Mouse (Mus musculus): ENCODE data around the gene Idh1. TPM values are rescaled to one million over a fixed set of nuclear protein-coding genes. Genes with fewer than 3 reads are reported as not detected.

Gene Idh1
- polyA plus RNA-seq, 1 experiment from 2014 or later = 106 TPM

DNA sequence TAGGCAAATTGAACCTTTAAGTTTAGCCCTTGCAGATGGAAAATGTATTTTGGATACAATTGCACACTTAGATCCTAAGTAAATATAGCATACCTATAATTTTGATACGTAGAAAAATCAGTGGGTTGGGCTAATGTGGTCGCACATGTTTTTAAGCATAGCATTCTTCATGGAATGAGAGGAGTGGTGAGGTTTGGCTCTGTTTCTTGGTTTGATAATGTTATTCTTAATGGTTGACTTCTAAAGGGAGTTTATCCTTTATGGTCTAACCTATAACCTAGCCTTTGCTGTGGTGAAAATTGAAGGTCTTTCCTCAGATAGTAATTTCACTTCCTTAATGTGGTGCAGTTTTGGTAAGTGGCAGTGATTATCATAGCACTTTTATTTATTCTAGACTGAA, 12.6 kb upstream of the Idh1 start:
- WGBS = 95% methylated on average over 2 of the region's 2 CpGs
- Histone ChIP-seq H3K9me3 (ENCODE audit: control insufficient read depth, low read length) (no peaks in the 10 kb centered on the region), H3K4me1 (replicated peaks; ENCODE audit: control insufficient read depth, insufficient read depth, low read length) (no peaks in the 10 kb centered on the region), H3K9ac (ENCODE audit: low read depth, low read length) (no peak overlapping the region), H3K4me2 (no peak overlapping the region), H3K27me3 (replicated peaks; ENCODE audit: control insufficient read depth, insufficient read depth, low read length) (no peaks in the 10 kb centered on the region), H3K27ac (ENCODE audit: low read depth, low read length) (no peak overlapping the region), H3K4me3 (ENCODE audit: low read depth, low read length) (no peak overlapping the region), H3K36me3 (ENCODE audit: control insufficient read depth, insufficient read depth, low read length) (peaks cover 6% of the 10 kb centered on the region; the same call in 1 of the 2 replicates)
- no peak for ATAC-seq (replicated peaks; ENCODE audit: low FRiP score)
- DNase-seq (ENCODE audit: low spot score) = no peak

DNA sequence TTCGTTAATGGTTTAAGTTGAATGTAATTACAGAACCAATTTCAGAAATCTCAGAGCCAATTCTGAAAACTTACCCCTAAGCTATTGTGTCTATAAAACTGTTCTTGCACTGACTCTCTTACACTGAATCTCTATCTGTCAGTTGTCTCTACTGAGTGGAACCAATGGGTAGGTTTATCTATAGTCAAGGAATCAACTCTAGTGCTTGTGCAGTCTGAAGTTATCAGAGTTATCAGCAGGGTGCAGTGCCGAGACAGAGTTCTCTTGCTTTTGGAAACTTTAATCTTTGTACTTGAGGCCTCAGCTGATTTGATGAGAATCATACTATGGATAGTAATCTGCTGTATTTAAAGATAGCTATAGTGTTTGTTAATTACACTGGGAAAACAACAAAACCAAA, 12.1 kb upstream of the Idh1 start:
- Histone ChIP-seq H3K27me3 (replicated peaks; ENCODE audit: control insufficient read depth, insufficient read depth, low read length) (no peaks in the 10 kb centered on the region), H3K4me3 (ENCODE audit: low read depth, low read length) (no peak overlapping the region), H3K27ac (ENCODE audit: low read depth, low read length) (no peak overlapping the region), H3K9me3 (ENCODE audit: control insufficient read depth, low read length) (no peaks in the 10 kb centered on the region), H3K36me3 (ENCODE audit: control insufficient read depth, insufficient read depth, low read length) (peaks cover 6% of the 10 kb centered on the region; the same call in 1 of the 2 replicates), H3K4me1 (replicated peaks; ENCODE audit: control insufficient read depth, insufficient read depth, low read length) (no peaks in the 10 kb centered on the region), H3K9ac (ENCODE audit: low read depth, low read length) (no peak overlapping the region), H3K4me2 (no peak overlapping the region)
- no peak for ATAC-seq (replicated peaks; ENCODE audit: low FRiP score)
- no peak for DNase-seq (ENCODE audit: low spot score)
- 74% methylated on average over 2 of the region's 2 CpGs for WGBS

DNA sequence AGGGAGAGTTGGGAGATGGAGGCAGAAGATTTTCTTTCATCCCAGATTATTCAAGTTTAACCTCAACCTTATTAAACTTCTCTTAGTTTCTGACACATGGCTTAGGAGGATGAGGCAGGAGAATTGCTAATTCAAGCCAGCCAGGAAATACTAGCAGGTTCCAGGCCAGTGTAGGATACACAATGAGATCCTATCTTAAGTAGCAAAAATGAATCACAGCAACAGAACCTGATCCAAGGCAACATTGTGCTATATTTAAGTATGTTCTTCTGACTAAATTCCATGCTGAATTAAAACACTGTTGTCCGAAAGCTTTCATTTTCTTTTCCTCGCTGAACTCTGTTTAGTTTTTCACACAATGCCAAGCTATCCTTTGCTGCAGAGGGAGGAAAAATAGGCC, 6.9 kb upstream of the Idh1 start:
- no peaks in the 10 kb centered on the region for H3K9me3 ChIP-seq (ENCODE audit: control insufficient read depth, low read length)
- peaks cover 6% of the 10 kb centered on the region; the same call in 1 of the 2 replicates for H3K36me3 ChIP-seq (ENCODE audit: control insufficient read depth, insufficient read depth, low read length)
- no peaks in the 10 kb centered on the region for H3K27me3 ChIP-seq (replicated peaks; ENCODE audit: control insufficient read depth, insufficient read depth, low read length)
- no peaks in the 10 kb centered on the region for H3K4me1 ChIP-seq (replicated peaks; ENCODE audit: control insufficient read depth, insufficient read depth, low read length)
- no peak overlapping the region for H3K9ac ChIP-seq (ENCODE audit: low read depth, low read length)
- no peak for ATAC-seq (replicated peaks; ENCODE audit: low FRiP score)
- no peak overlapping the region for H3K27ac ChIP-seq (ENCODE audit: low read depth, low read length)
- no peak overlapping the region for H3K4me2 ChIP-seq
- no peak for DNase-seq (ENCODE audit: low spot score)
- WGBS = 97% methylated on average over 2 of the region's 2 CpGs
- H3K4me3 ChIP-seq (ENCODE audit: low read depth, low read length) = no peak overlapping the region

DNA sequence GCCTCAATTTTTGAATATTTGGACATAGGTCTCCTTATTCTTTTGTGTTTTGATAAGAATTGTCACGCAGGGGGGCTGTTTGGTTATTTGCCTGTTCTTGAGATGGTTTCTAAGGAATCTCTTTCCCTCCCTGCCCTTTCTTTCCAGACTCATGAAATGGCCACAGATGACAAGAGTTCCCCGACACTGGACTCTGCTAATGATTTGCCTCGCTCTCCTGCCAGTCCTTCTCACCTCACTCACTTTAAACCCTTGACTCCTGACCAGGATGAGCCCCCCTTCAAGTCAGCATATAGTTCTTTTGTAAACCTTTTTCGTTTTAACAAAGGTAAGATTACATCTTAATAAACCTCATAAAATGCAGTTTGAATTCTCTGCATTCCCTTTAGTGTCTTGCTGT, 3.9 kb upstream of the Idh1 start:
- 89% methylated on average over 4 of the region's 4 CpGs for WGBS
- peaks cover 12% of the 10 kb centered on the region for H3K4me1 ChIP-seq (replicated peaks; ENCODE audit: control insufficient read depth, insufficient read depth, low read length)
- no peak for DNase-seq (ENCODE audit: low spot score)
- no peaks in the 10 kb centered on the region for H3K9me3 ChIP-seq (ENCODE audit: control insufficient read depth, low read length)
- H3K4me2 ChIP-seq = no peak overlapping the region
- no peaks in the 10 kb centered on the region for H3K27me3 ChIP-seq (replicated peaks; ENCODE audit: control insufficient read depth, insufficient read depth, low read length)
- H3K36me3 ChIP-seq (ENCODE audit: control insufficient read depth, insufficient read depth, low read length) = no peaks in the 10 kb centered on the region; the same call in 1 of the 2 replicates
- ATAC-seq (replicated peaks; ENCODE audit: low FRiP score) = no peak
- H3K27ac ChIP-seq (ENCODE audit: low read depth, low read length) = no peak overlapping the region
- no peak overlapping the region for H3K9ac ChIP-seq (ENCODE audit: low read depth, low read length)
- H3K4me3 ChIP-seq (ENCODE audit: low read depth, low read length) = no peak overlapping the region

DNA sequence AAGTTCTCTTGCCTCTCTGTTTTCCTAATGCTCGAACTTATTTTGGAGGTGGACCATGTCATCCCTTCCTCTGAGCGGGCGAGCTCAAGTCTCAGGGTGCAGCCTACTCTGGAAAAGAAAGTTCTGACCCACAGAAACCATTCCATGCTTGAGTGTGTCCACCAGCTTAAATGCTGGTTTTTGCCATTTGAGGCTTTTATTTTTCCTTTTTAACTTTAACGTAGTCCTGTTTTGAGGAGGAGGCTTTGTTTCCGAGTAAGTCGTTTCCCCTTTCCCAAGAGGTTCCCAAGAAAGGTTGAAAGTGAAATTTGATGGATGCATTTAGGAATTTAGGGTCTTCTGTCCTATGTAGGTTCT, 752 bp upstream of the Idh1 start:
- no peaks in the 10 kb centered on the region for H3K36me3 ChIP-seq (ENCODE audit: control insufficient read depth, insufficient read depth, low read length)
- H3K9me3 ChIP-seq (ENCODE audit: control insufficient read depth, low read length) = no peaks in the 10 kb centered on the region
- H3K27ac ChIP-seq (ENCODE audit: low read depth, low read length) = peak overlapping the region; percentile 72
- peaks cover 12% of the 10 kb centered on the region for H3K4me1 ChIP-seq (replicated peaks; ENCODE audit: control insufficient read depth, insufficient read depth, low read length)
- peak overlapping the region; percentile 74 for H3K9ac ChIP-seq (ENCODE audit: low read depth, low read length)
- peak overlapping the region; percentile 73 for H3K4me3 ChIP-seq (ENCODE audit: low read depth, low read length)
- DNase-seq (ENCODE audit: low spot score) = no peak
- ATAC-seq (replicated peaks; ENCODE audit: low FRiP score) = no peak; the same call in 1 of the 2 replicates
- no peaks in the 10 kb centered on the region for H3K27me3 ChIP-seq (replicated peaks; ENCODE audit: control insufficient read depth, insufficient read depth, low read length)
- 0% methylated on average over 6 of the region's 6 CpGs for WGBS
- peak overlapping the region; percentile 92 for H3K4me2 ChIP-seq

DNA sequence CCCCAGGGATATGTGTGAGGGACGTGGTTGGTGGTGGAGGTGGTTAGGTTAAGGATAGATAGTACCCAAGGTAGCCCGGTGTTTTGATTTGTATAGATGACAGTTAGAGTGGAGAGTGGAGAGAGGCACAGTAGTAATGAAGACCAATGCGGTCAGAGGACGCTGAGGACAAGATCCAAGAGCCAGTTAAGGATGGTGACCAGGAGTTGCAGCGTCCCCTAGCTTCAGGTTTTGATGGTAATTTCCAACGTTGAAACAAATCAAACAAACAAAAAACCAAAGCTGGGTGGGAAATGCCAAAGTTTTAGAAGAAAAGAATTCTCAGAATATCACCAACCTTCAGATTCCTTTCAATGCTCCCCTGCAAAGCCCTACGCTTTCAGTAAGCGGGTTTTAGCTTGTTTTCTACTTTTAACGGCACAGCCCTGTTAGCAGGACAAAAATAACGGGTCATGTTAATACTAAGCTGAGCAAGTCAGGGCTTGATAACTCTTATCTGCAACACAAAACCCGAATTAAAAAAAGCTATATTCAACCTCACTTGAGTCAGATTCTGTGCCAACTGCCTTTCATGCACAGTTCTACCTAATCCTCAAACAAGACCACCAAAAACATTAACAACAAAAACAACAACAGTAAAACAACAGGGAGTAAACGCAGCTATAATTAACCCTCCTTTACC, 635 bp downstream of the Idh1 start:
- no peaks in the 10 kb centered on the region for H3K36me3 ChIP-seq (ENCODE audit: control insufficient read depth, insufficient read depth, low read length)
- peak overlapping the region; percentile 39 for H3K9ac ChIP-seq (ENCODE audit: low read depth, low read length)
- no peaks in the 10 kb centered on the region for H3K9me3 ChIP-seq (ENCODE audit: control insufficient read depth, low read length)
- H3K27ac ChIP-seq (ENCODE audit: low read depth, low read length) = no peak overlapping the region
- DNase-seq (ENCODE audit: low spot score) (no peak), ATAC-seq (replicated peaks; ENCODE audit: low FRiP score) (no peak)
- H3K4me3 ChIP-seq (ENCODE audit: low read depth, low read length) = peak overlapping the region; percentile 73
- H3K27me3 ChIP-seq (replicated peaks; ENCODE audit: control insufficient read depth, insufficient read depth, low read length) = no peaks in the 10 kb centered on the region
- peak overlapping the region; percentile 92 for H3K4me2 ChIP-seq
- WGBS = 27% methylated on average over 12 of the region's 12 CpGs
- peaks cover 12% of the 10 kb centered on the region for H3K4me1 ChIP-seq (replicated peaks; ENCODE audit: control insufficient read depth, insufficient read depth, low read length)

DNA sequence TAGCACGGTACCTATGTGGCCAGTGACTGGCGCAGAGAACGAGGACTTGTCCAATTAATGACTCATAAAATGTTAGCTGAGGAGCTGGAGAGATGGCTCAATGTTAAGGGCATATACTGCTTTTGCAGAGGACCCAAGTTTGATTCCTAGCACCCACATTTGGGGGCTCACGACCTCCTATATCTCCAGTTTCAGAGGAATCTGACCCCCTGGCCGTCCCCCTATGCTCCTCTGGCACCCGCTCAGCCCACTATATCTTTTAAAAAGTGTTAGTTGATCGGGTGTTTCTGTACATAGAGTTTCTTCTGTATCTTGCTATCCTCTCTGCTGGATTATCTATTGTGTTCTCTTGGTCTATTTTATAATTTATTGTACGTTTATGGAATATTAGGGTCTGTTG, 1.3 kb downstream of the Idh1 start:
- ATAC-seq (replicated peaks; ENCODE audit: low FRiP score) (no peak), DNase-seq (ENCODE audit: low spot score) (no peak)
- no peak overlapping the region for H3K4me3 ChIP-seq (ENCODE audit: low read depth, low read length)
- H3K36me3 ChIP-seq (ENCODE audit: control insufficient read depth, insufficient read depth, low read length) = no peaks in the 10 kb centered on the region
- H3K27me3 ChIP-seq (replicated peaks; ENCODE audit: control insufficient read depth, insufficient read depth, low read length) = no peaks in the 10 kb centered on the region
- H3K9me3 ChIP-seq (ENCODE audit: control insufficient read depth, low read length) = no peaks in the 10 kb centered on the region
- 82% methylated on average over 8 of the region's 8 CpGs for WGBS
- H3K4me1 ChIP-seq (replicated peaks; ENCODE audit: control insufficient read depth, insufficient read depth, low read length) = peaks cover 12% of the 10 kb centered on the region
- peak overlapping the region; percentile 92; the same call in 1 of the 2 replicates for H3K4me2 ChIP-seq
- no peak overlapping the region for H3K9ac ChIP-seq (ENCODE audit: low read depth, low read length)
- no peak overlapping the region for H3K27ac ChIP-seq (ENCODE audit: low read depth, low read length)

DNA sequence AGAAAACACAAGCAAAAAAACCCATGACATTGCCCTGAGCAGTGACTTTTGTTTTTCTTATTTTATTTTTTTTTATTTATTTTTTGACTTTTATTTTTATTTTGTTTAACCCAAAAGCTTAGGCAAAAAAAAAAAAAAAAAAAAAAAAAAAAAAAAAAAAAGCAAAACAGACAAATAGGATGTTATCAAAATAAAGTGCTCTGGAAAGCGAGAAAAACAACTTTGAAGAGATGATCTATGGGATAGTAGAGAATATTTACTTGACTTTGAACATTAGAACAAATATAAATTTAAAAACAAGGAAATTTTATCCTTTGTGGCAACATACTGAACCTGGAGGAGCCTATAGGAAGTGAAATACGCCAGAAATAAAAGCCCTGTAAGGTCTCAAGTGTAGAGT, 2.3 kb downstream of the Idh1 start:
- Histone ChIP-seq H3K4me1 (replicated peaks; ENCODE audit: control insufficient read depth, insufficient read depth, low read length) (peaks cover 12% of the 10 kb centered on the region), H3K27me3 (replicated peaks; ENCODE audit: control insufficient read depth, insufficient read depth, low read length) (no peaks in the 10 kb centered on the region), H3K36me3 (ENCODE audit: control insufficient read depth, insufficient read depth, low read length) (no peaks in the 10 kb centered on the region), H3K4me2 (no peak overlapping the region), H3K9ac (ENCODE audit: low read depth, low read length) (no peak overlapping the region), H3K27ac (ENCODE audit: low read depth, low read length) (no peak overlapping the region), H3K4me3 (ENCODE audit: low read depth, low read length) (no peak overlapping the region), H3K9me3 (ENCODE audit: control insufficient read depth, low read length) (no peaks in the 10 kb centered on the region)
- ATAC-seq (replicated peaks; ENCODE audit: low FRiP score) (no peak), DNase-seq (ENCODE audit: low spot score) (no peak)
- 77% methylated on average over 2 of the region's 2 CpGs for WGBS

DNA sequence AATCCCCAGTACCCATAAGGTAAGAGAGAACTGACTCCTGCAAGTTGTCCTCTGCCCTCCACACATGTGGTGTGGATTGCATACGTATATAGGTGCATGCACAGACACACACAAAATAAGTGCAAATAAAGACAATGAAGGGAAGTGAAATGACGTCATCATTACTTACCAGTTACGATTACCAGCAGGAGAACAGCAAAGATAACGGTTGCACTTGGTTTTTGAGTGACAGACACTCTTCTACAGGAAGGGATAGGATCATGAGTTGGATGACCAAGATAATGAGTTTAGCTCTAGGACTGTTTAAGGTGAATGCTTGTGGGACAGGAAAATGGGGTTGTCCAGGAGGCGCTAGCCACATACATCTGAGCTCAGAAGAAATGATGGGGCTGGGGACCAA, 4.8 kb downstream of the Idh1 start:
- ATAC-seq (replicated peaks; ENCODE audit: low FRiP score) (no peak), DNase-seq (ENCODE audit: low spot score) (no peak)
- peaks cover 17% of the 10 kb centered on the region for H3K4me1 ChIP-seq (replicated peaks; ENCODE audit: control insufficient read depth, insufficient read depth, low read length)
- H3K9me3 ChIP-seq (ENCODE audit: control insufficient read depth, low read length) = no peaks in the 10 kb centered on the region
- 45% methylated on average over 5 of the region's 5 CpGs for WGBS
- H3K4me3 ChIP-seq (ENCODE audit: low read depth, low read length) = no peak overlapping the region
- no peak overlapping the region for H3K4me2 ChIP-seq
- H3K27me3 ChIP-seq (replicated peaks; ENCODE audit: control insufficient read depth, insufficient read depth, low read length) = no peaks in the 10 kb centered on the region
- H3K27ac ChIP-seq (ENCODE audit: low read depth, low read length) = no peak overlapping the region
- H3K9ac ChIP-seq (ENCODE audit: low read depth, low read length) = no peak overlapping the region
- no peaks in the 10 kb centered on the region for H3K36me3 ChIP-seq (ENCODE audit: control insufficient read depth, insufficient read depth, low read length)

Data from liver, embryonic 11.5 days (tissue).